Mouse (Mus musculus) liver, adult (tissue): ENCODE measurements around the gene Actr5.

Experiments
- GATA4 ChIP-seq: IDR thresholded peaks from 2 replicates; pipeline ENCODE4 v1.6.1; 2014; ENCODE audit warnings: mild to moderate bottlenecking, low read length; ENCODE audit not compliant: insufficient replicate concordance

The Actr5 gene

GRCm38 (mm10) chr2:158684910-158685309 lies 60.2 kb downstream of the Actr5 start:
- no peak for TF ChIP-seq GATA4

- no peak for TF ChIP-seq GATA4
These were observed 61.7 kb downstream of the Actr5 start for GRCm38 (mm10) chr2:158686394-158686793.

- TF ChIP-seq GATA4: no peak; the same call in 1 of the 2 replicates
These were observed 63.1 kb downstream of the Actr5 start for GRCm38 (mm10) chr2:158687804-158688241.
